Mouse (Mus musculus): Measurements from ENCODE around the gene Lypd5.

GRCm38 (mm10) chr7:24315726-24316566 is 33.0 kb upstream of the Lypd5 start:
- TF ChIP-seq GABPA (IDR thresholded peaks at IDR 0.05; ENCODE audit: insufficient replicate concordance, low read depth, low read length) (no peak), TCF12 (IDR thresholded peaks at IDR 0.05; ENCODE audit: low read depth, low read length) (no peak), MXI1 (IDR thresholded peaks at IDR 0.05; ENCODE audit: low read depth, low read length) (no peak), CHD2 (IDR thresholded peaks at IDR 0.05; ENCODE audit: low read length) (no peak), POLR2A (IDR thresholded peaks at IDR 0.05; ENCODE audit: low read depth, low read length) (no peak), MAX (IDR thresholded peaks at IDR 0.05; ENCODE audit: low read length) (no peak), CTCF (conservative IDR thresholded peaks at IDR 0.05 in 1 of 2, IDR thresholded peaks at IDR 0.05 in 1 of 2; ENCODE audit: low read depth in 2 of 2, low read length in 2 of 2) (no peak), UBTF (IDR thresholded peaks at IDR 0.05; ENCODE audit: low read depth, low read length) (no peak), NELFE (IDR thresholded peaks at IDR 0.05; ENCODE audit: low read depth, low read length) (no peak)
